Mouse (Mus musculus) small intestine, adult 2 months (tissue): Measurements from ENCODE around the gene Add2.

Source experiments
- CTCF ChIP-seq: fragments of 200-500 bp; IDR thresholded peaks from 2 replicates; pipeline ENCODE4 v1.5.1; 2012; ENCODE audit warnings: low read depth, mild to moderate bottlenecking, control low read depth, inconsistent platforms, low read length, moderate library complexity, mixed read lengths; ENCODE audit not compliant: insufficient replicate concordance, insufficient read length; ENCODE audit errors: extremely low read depth
- POLR2A ChIP-seq: fragments of 200-500 bp; IDR thresholded peaks from 2 replicates; pipeline ENCODE4 v1.6.1; 2012; ENCODE audit warnings: low read depth, mild to moderate bottlenecking, control low read depth, inconsistent platforms, low read length, moderate library complexity

- no peak for TF ChIP-seq POLR2A
- TF ChIP-seq CTCF: no peak
These were observed 124.2 kb downstream of the Add2 start for GRCm38 (mm10) chr6:86152676-86153075.
